Mouse (Mus musculus) stomach, embryonic 15.5 days (tissue): ENCODE measurements around the gene Grsf1. TPM values are rescaled to one million over a fixed set of nuclear protein-coding genes. Genes with fewer than 3 reads are reported as not detected.

Experiments
- ATAC-seq: fragments of 200-750 bp; cut with Nextera tagmentation; 2 replicates; pipeline ENCODE4 v1.8.0; 2017; ENCODE audit warnings: low read depth, moderate number of reproducible peaks, moderate TSS enrichment; ENCODE audit not compliant: insufficient read depth, low FRiP score
- H3K27ac ChIP-seq: fragments of 300-500 bp; sonication (generic); 2 replicates; pipeline ENCODE4 v1.5.1; 2015; ENCODE audit warnings: mild to moderate bottlenecking, inconsistent platforms
- H3K27me3 ChIP-seq: fragments of 300-500 bp; sonication (generic); replicated peaks from 2 replicates; pipeline ENCODE4 v1.6.1; 2015; ENCODE audit warnings: inconsistent platforms
- H3K36me3 ChIP-seq: fragments of 300-500 bp; sonication (generic); 2 replicates; pipeline ENCODE4 v1.6.1; 2015; ENCODE audit warnings: inconsistent platforms
- H3K4me1 ChIP-seq: fragments of 300-500 bp; sonication (generic); 2 replicates; pipeline ENCODE4 v1.6.1; 2015; ENCODE audit warnings: inconsistent platforms
- H3K4me2 ChIP-seq: fragments of 300-500 bp; sonication (generic); 2 replicates; pipeline ENCODE4 v1.6.1; 2015; ENCODE audit warnings: mild to moderate bottlenecking, inconsistent platforms
- H3K4me3 ChIP-seq: fragments of 300-500 bp; sonication (generic); replicated peaks from 2 replicates; pipeline ENCODE4 v1.5.1; 2015; ENCODE audit warnings: inconsistent platforms
- H3K9ac ChIP-seq: fragments of 300-500 bp; sonication (generic); 2 replicates; pipeline ENCODE4 v1.6.1; 2015; ENCODE audit warnings: inconsistent platforms
- H3K9me3 ChIP-seq: fragments of 300-500 bp; sonication (generic); 2 replicates; pipeline ENCODE4 v1.6.1; 2016; ENCODE audit warnings: inconsistent platforms
- WGBS: fragments of 180-500 bp; shearing (Covaris S2); methylation state at CpG from one replicate; pipeline ENCODE4 v1.1.7; 2015; 5-methylcytosine and 5-hydroxymethylcytosine counted together
- polyA plus RNA-seq: library from polyadenylated mRNA; unstranded; fragments of >200 nt; fragmentation: Nextera tagmentation; extraction: Ambion mirVana; gene quantifications from 2 replicates; pipeline ENCODE4 v1.2.1, GENCODE M21; 2015

Gene Grsf1
- polyA plus RNA-seq, 1 experiment from 2014 or later = 51.4 TPM

- no peak overlapping the region for H3K4me3 ChIP-seq
- H3K27me3 ChIP-seq = no peaks in the 10 kb centered on the region
- no peak overlapping the region for H3K27ac ChIP-seq
- no peaks in the 10 kb centered on the region for H3K9me3 ChIP-seq
- H3K4me2 ChIP-seq = no peak overlapping the region
- no peak overlapping the region for H3K9ac ChIP-seq
- peaks cover 8% of the 10 kb centered on the region; the same call in 1 of the 2 replicates for H3K36me3 ChIP-seq
- no peaks in the 10 kb centered on the region for H3K4me1 ChIP-seq
- WGBS = 76% methylated on average over 4 of the region's 4 CpGs
- no peak for ATAC-seq
Measured at GRCm38 (mm10) chr5:88616988-88617387, 59.0 kb downstream of the Grsf1 start.

- no peak overlapping the region for H3K4me3 ChIP-seq
- WGBS = 96% methylated on average over 1 of the region's 1 CpGs
- H3K27ac ChIP-seq = no peak overlapping the region
- peaks cover 6% of the 10 kb centered on the region; the same call in 1 of the 2 replicates for H3K36me3 ChIP-seq
- no peak for ATAC-seq
- H3K4me2 ChIP-seq = no peak overlapping the region
- H3K9me3 ChIP-seq = no peaks in the 10 kb centered on the region
- H3K27me3 ChIP-seq = no peaks in the 10 kb centered on the region
- no peak overlapping the region for H3K9ac ChIP-seq
- H3K4me1 ChIP-seq = no peaks in the 10 kb centered on the region
Measured at GRCm38 (mm10) chr5:88614129-88614528, 61.8 kb downstream of the Grsf1 start.

Other genes starting within 250 kb of the Grsf1 start
- not detected in 2 replicates for gene Ambn, start 220.2 kb downstream of the Grsf1 start, polyA plus RNA-seq
- gene Enam, start 188.2 kb downstream of the Grsf1 start, polyA plus RNA-seq = not detected in 2 replicates
- gene Jchain, start 148.3 kb downstream of the Grsf1 start, polyA plus RNA-seq = 0.19 and 0.27 TPM in 2 replicates
- gene Utp3, start 121.7 kb downstream of the Grsf1 start, polyA plus RNA-seq = 62.6 and 65.5 TPM in 2 replicates
- gene Rufy3, start 111.1 kb downstream of the Grsf1 start, polyA plus RNA-seq = 16.8 and 18.3 TPM in 2 replicates
- 11.7 and 12.9 TPM in 2 replicates for gene Mob1b, start 44.7 kb upstream of the Grsf1 start, polyA plus RNA-seq
- 41.8 and 44.6 TPM in 2 replicates for gene Dck, start 88.8 kb upstream of the Grsf1 start, polyA plus RNA-seq
- gene Slc4a4, start 210.6 kb upstream of the Grsf1 start, polyA plus RNA-seq = 4.3 and 4.4 TPM in 2 replicates